ENCODE assay signal across 8 mouse cellular contexts in genomic region chr16:12154476-12154875, GRCm38 (mm10).
DNase-seq lines count a peak whose midpoint lies in the region; ATAC-seq and TF ChIP-seq lines count a peak whose summit lies in the region.
"Had no signal": no experiment of that assay in that cellular context is flagged by ENCODE, and none has a peak within 500 bp of the region (broad histone marks: within the 10 kb centered on the region; RNA-seq: fewer than 3 reads in every experiment).

No protein-coding gene starts in this region.

- TF ChIP-seq CTCF in kidney, adult 2 months (conservative IDR thresholded peaks at IDR 0.05; ENCODE audit: insufficient read depth, insufficient read length, low read depth, low read length), result no peak

- intact Hi-C loops in left cerebral cortex, postnatal 36 days (cut with DNase I), result no loop called here

- no peak for TF ChIP-seq POLR2A in kidney, adult 2 months (IDR thresholded peaks at IDR 0.05; ENCODE audit: low read depth, low read length)

- H3K36me3 ChIP-seq in kidney, adult 2 months (ENCODE audit: control insufficient read depth, insufficient read depth, low read length), result no peaks in the 10 kb centered on the region
- H3K36me3 ChIP-seq: limb, embryonic 13.5 days had no signal

- H3K27ac ChIP-seq in kidney, adult 2 months (ENCODE audit: insufficient read depth, low read depth, low read length), result no peak overlapping the region
- H3K27ac ChIP-seq: limb, embryonic 13.5 days had no signal

- H3K4me1 ChIP-seq in kidney, adult 2 months (ENCODE audit: control insufficient read depth, insufficient read depth, low read length), result no peaks in the 10 kb centered on the region
- H3K4me1 ChIP-seq: limb, embryonic 13.5 days had no signal

- DNase-seq in kidney, adult 2 months, result peak; percentile 1
- DNase-seq in kidney, adult 18-20 months, result no peak
- DNase-seq in cerebellum, adult 9-11 months, result peak; percentile 18
- DNase-seq in frontal cortex, postnatal 14 days (ENCODE audit: low spot score in 2 of 2), result peak; percentile 36
- DNase-seq in left cerebral cortex, postnatal 36 days (ENCODE audit: low spot score in 2 of 2), result peak; percentile 15 to 28
- no peak for DNase-seq in urinary bladder, adult 18-20 months (ENCODE audit: low spot score in 2 of 2)

- WGBS in kidney, adult 2 months, result 76% methylated on average over 2 of the region's 2 CpGs

- H3K27me3 ChIP-seq in kidney, adult 2 months (replicated peaks; ENCODE audit: control insufficient read depth, insufficient read depth, low read length), result no peaks in the 10 kb centered on the region
- H3K27me3 ChIP-seq: limb, embryonic 13.5 days had no signal

- H3K4me3 ChIP-seq in kidney, adult 2 months (ENCODE audit: insufficient read depth, low read depth, low read length), result no peak overlapping the region
- H3K4me3 ChIP-seq: limb, embryonic 13.5 days had no signal

- no peak for ATAC-seq in megakaryocyte-erythroid progenitor cell, adult 5-6 weeks (replicated peaks; ENCODE audit: low FRiP score, low TSS enrichment, poor library complexity, severe bottlenecking)

Comparison
In these comparisons a context has a peak if more than half of its experiments do, and no peak if none do; other contexts are left out.
1. DNase-seq: peak in kidney, adult 2 months (single experiment), cerebellum, adult 9-11 months (single experiment), frontal cortex, postnatal 14 days (2 of 2) and left cerebral cortex, postnatal 36 days (2 of 2); none in kidney, adult 18-20 months (single experiment) and urinary bladder, adult 18-20 months (0 of 2).